8 mouse cellular contexts compared by ENCODE assay signal in genomic region chr13:113617338-113617890, GRCm38 (mm10). TPM values are rescaled to one million over a fixed set of nuclear protein-coding genes. Genes with fewer than 3 reads are reported as not detected.
DNase-seq lines count a peak whose midpoint lies in the region; ATAC-seq and TF ChIP-seq lines count a peak whose summit lies in the region.

No protein-coding gene starts in this region.

- ATAC-seq in heart, embryonic 15.5 days (replicated peaks; ENCODE audit: insufficient number of reproducible peaks, insufficient read depth, low FRiP score, low read depth): no peak

- peak; percentile 34 to 56 for DNase-seq in adrenal gland, adult (ENCODE audit: inconsistent age in 2 of 2, low spot score in 1 of 2)
- DNase-seq in adrenal gland, adult 8-10 months: no peak
- DNase-seq in ovary, postnatal 36 days (ENCODE audit: low spot score): peak; percentile 37
- no peak for DNase-seq in ovary, postnatal 14 days (ENCODE audit: low spot score)
- DNase-seq in liver, adult 2 months (ENCODE audit: extremely low read depth, low read depth, low spot score): no peak
- no peak for DNase-seq in urinary bladder, postnatal 25 days (ENCODE audit: low spot score)

- H3K27me3 ChIP-seq in heart, embryonic 15.5 days: no peaks in the 10 kb centered on the region
- no peaks in the 10 kb centered on the region for H3K27me3 ChIP-seq in liver, adult 2 months (ENCODE audit: control insufficient read depth, insufficient read depth, low read length)
- H3K27me3 ChIP-seq in small intestine, adult 2 months (ENCODE audit: control insufficient read depth, insufficient read depth, low read length): no peaks in the 10 kb centered on the region

- TF ChIP-seq CTCF in liver, adult 2 months (IDR thresholded peaks at IDR 0.05; ENCODE audit: low read depth, low read length): no peak
- no peak for TF ChIP-seq CTCF in small intestine, adult 2 months (IDR thresholded peaks at IDR 0.05; ENCODE audit: extremely low read depth, insufficient read length, insufficient replicate concordance, low read depth, low read length)

- peak overlapping the region; percentile 91 for H3K4me3 ChIP-seq in heart, embryonic 15.5 days
- peak overlapping the region; percentile 95 for H3K4me3 ChIP-seq in liver, adult 2 months (ENCODE audit: insufficient read depth, low read depth, low read length)
- peak overlapping the region; percentile 80 for H3K4me3 ChIP-seq in small intestine, adult 2 months (ENCODE audit: low read depth, low read length)

- peak overlapping the region; percentile 93 for H3K27ac ChIP-seq in heart, embryonic 15.5 days
- peak overlapping the region; percentile 93 for H3K27ac ChIP-seq in liver, adult 2 months (replicated peaks; ENCODE audit: insufficient read depth, low read depth, low read length)
- peak overlapping the region; percentile 56 for H3K27ac ChIP-seq in small intestine, adult 2 months (ENCODE audit: insufficient read depth, low read depth, low read length)

- no peak for TF ChIP-seq POLR2A in liver, adult 2 months (IDR thresholded peaks at IDR 0.05; ENCODE audit: extremely low read depth, insufficient read depth, low read length)
- TF ChIP-seq POLR2A in small intestine, adult 2 months (IDR thresholded peaks at IDR 0.05; ENCODE audit: low read depth, low read length): no peak

- peak overlapping the region; percentile 97 for H3K9ac ChIP-seq in heart, embryonic 15.5 days
- peak overlapping the region; percentile 99 for H3K9ac ChIP-seq in liver, adult 2 months (ENCODE audit: low read depth, low read length)

- peaks cover 27% of the 10 kb centered on the region for H3K79me2 ChIP-seq in liver, adult 2 months (ENCODE audit: control insufficient read depth, insufficient read depth, low read length)

- peaks cover 50% of the 10 kb centered on the region for H3K4me1 ChIP-seq in heart, embryonic 15.5 days (replicated peaks)
- H3K4me1 ChIP-seq in liver, adult 2 months (ENCODE audit: control insufficient read depth, insufficient read depth, low read length): peaks cover 20% of the 10 kb centered on the region
- peaks cover 23% of the 10 kb centered on the region for H3K4me1 ChIP-seq in small intestine, adult 2 months (ENCODE audit: control insufficient read depth, insufficient read depth, insufficient read length, low read length)

- H3K9me3 ChIP-seq in heart, embryonic 15.5 days (replicated peaks): no peaks in the 10 kb centered on the region

- H3K4me2 ChIP-seq in heart, embryonic 15.5 days: peak overlapping the region; percentile 84

- 7% methylated on average over 49 of the region's 49 CpGs for WGBS in heart, embryonic 15.5 days
- WGBS in liver, adult 2 months: 5% methylated on average over 49 of the region's 49 CpGs
- WGBS in small intestine, adult 2 months: 15% methylated on average over 49 of the region's 49 CpGs

- no peaks in the 10 kb centered on the region for H3K36me3 ChIP-seq in heart, embryonic 15.5 days
- no peaks in the 10 kb centered on the region for H3K36me3 ChIP-seq in liver, adult 2 months (ENCODE audit: control insufficient read depth, insufficient read depth, low read length)
- H3K36me3 ChIP-seq in small intestine, adult 2 months (ENCODE audit: control insufficient read depth, insufficient read depth, low read length): 0 out of 2 replicates have a peak, but pooled peaks cover under 1% of the 10 kb centered on the region

RNA-seq across cellular contexts. Expression of gene Snx18, which starts 0.9 kb away (rescaled TPM):
- 10 to 100 TPM; 23.3 to 29.6 (median 26.4) TPM for total RNA-seq in adrenal gland, adult 8-10 months (2022)
- polyA plus RNA-seq in heart, embryonic 15.5 days (2015; fragmentation: Nextera tagmentation; extraction: Ambion mirVana): 14.2 and 17.6 TPM in 2 replicates
- 15.4 and 18.1 TPM in 2 replicates for total RNA-seq in liver, adult 2 months (2014; rRNA removed)
- polyA plus RNA-seq in liver, adult 2 months (2012; rRNA removed): 7.2 and 7.5 TPM in 2 replicates
- polyA plus RNA-seq in small intestine, adult 2 months (2012; rRNA removed): 9.2 and 11.1 TPM in 2 replicates

RNA-seq across cellular contexts. Expression of gene Hspb3, which starts 46.1 kb away (rescaled TPM):
- not detected for total RNA-seq in adrenal gland, adult 8-10 months (2022)
- 39.1 and 52.7 TPM in 2 replicates for polyA plus RNA-seq in heart, embryonic 15.5 days (2015; fragmentation: Nextera tagmentation; extraction: Ambion mirVana)
- not detected in 2 replicates for total RNA-seq in liver, adult 2 months (2014; rRNA removed)
- not detected in 2 replicates for polyA plus RNA-seq in liver, adult 2 months (2012; rRNA removed)
- not detected in 2 replicates for polyA plus RNA-seq in small intestine, adult 2 months (2012; rRNA removed)

Comparison
In these comparisons a context has a peak if more than half of its experiments do, and no peak if none do; other contexts are left out.
1. DNase-seq: peak in adrenal gland, adult (2 of 2) and ovary, postnatal 36 days (single experiment); none in adrenal gland, adult 8-10 months (single experiment), ovary, postnatal 14 days (single experiment), liver, adult 2 months (single experiment) and urinary bladder, postnatal 25 days (single experiment).
2. RNA of gene Hspb3, which starts 46.1 kb away (polyA plus RNA-seq): 39.1 to 52.7 TPM in heart, embryonic 15.5 days; not detected in liver, adult 2 months and not detected in small intestine, adult 2 months; every median in the first group is over 10 times any median in the second.
3. Peak in every context shown above with its lines, with median percentiles within 50 percentile points of each other: H3K27ac ChIP-seq and H3K4me3 ChIP-seq.